Mouse (Mus musculus): ENCODE data around the gene Nasp. TPM values are rescaled to one million over a fixed set of nuclear protein-coding genes. Genes with fewer than 3 reads are reported as not detected.
A peak's percentile ranks its signal among the peaks of the same experiment; 100 is the strongest.
"Not testable (repeated sequence)": the region's sequence is repeated elsewhere in the genome, so short reads cannot be mapped to it uniquely, and the experiment has no call there.

Nasp gene
- 102 and 107 TPM in 2 replicates for polyA plus RNA-seq (2015; fragmentation: Nextera tagmentation; extraction: Ambion mirVana)

DNA sequence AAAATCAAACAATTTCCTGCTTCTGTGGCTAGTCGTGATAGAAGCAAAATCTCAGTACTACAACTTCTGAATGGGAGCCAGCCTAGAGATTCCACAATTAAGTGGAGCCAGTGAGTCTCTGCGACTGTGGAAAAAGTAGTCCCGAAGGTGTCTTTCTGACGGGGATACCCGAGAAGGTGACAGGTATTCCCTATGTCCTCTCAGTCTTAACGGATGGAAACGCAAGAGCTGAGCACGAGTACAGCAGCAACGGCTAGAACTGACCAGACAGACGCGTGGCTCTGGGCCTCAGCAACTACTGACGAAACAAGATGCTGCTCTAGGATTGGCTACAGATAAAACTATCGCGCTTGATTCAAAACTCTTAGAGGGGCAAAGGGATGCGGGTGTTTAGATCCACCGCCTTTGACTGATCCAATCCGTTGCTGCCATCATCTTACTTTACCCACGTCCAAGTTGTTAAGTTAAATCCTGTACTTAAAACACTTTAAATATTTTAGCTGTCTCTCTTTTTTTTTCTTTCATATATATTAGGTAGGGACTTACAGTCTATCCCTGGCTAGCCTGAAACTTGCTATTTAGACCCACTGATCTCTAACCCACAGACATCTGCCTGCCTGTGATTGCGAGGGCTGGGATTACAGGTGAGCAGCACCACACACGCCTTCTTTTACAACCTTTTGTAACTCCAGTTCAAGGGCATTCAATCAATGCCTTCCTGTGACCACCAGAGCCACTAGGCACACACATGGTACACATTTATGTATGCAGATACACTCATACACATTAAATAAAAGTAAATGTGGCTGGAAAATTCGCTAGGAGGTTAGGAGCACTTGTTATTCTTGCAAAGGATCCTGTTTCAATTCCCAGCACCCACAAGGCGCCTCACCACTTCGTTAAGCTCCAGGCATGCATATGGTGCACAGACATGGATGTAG lies at the start of gene Nasp:
TSS of gene Nasp (minus strand) at position 220 of the 941 bp plus-strand sequence.
- Histone ChIP-seq H3K36me3 (peaks cover 9% of the 10 kb centered on the region), H3K27ac (peak within 1 kb of the TSS; percentile 95), H3K9ac (peak within 1 kb of the TSS; percentile 90), H3K9me3 (no peaks in the 10 kb centered on the region), H3K4me2 (peak within 1 kb of the TSS; percentile 67), H3K4me1 (peaks cover 15% of the 10 kb centered on the region), H3K27me3 (no peaks in the 10 kb centered on the region), H3K4me3 (peak within 1 kb of the TSS; percentile 99)
- WGBS, result 5% methylated on average over 23 of the region's 23 CpGs
- peak; percentile 83 for ATAC-seq (ENCODE audit: insufficient number of reproducible peaks, low FRiP score, low TSS enrichment, low read depth)

- Histone ChIP-seq H3K27me3 (no peaks in the 10 kb centered on the region), H3K9ac (no peak overlapping the region), H3K4me2 (no peak overlapping the region), H3K9me3 (no peaks in the 10 kb centered on the region), H3K4me1 (no peaks in the 10 kb centered on the region), H3K36me3 (no peaks in the 10 kb centered on the region), H3K4me3 (no peak overlapping the region), H3K27ac (no peak overlapping the region)
- WGBS, result 81% methylated on average over 3 of the region's 3 CpGs
- ATAC-seq (ENCODE audit: insufficient number of reproducible peaks, low FRiP score, low TSS enrichment, low read depth), result no peak
These were observed 48.3 kb upstream of the Nasp start for GRCm38 (mm10) chr4:116676027-116676426.

- not testable (repeated sequence) for H3K4me2 ChIP-seq; H3K9me3 ChIP-seq; H3K4me1 ChIP-seq; H3K27ac ChIP-seq; H3K27me3 ChIP-seq; H3K4me3 ChIP-seq; H3K9ac ChIP-seq; H3K36me3 ChIP-seq; ATAC-seq (ENCODE audit: insufficient number of reproducible peaks, low FRiP score, low TSS enrichment, low read depth)
- WGBS, result 92% methylated on average over 6 of the region's 6 CpGs
These were observed 47.0 kb upstream of the Nasp start for GRCm38 (mm10) chr4:116674761-116675160.

DNA sequence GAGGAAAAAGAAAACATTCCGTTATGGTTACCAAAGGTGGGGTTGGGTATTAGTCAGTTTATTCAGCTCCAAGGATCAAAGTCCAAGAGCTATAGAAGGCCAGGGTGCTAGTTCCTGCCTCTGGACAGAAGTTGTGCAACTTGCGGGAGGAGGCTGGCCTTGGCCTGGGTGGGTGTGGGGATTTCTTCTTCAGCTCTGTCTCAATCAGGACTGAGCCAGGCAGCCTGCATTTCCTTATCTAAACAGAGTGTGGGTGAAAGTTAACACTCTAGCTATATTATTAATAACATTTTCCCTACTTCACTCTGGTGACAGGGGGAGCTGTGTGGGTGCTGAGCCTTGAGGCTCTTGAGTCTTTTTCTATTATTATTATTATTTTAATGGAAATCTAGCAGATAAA lies 45.0 kb upstream of the Nasp start:
- Histone ChIP-seq H3K9me3 (no peaks in the 10 kb centered on the region), H3K27ac (no peak overlapping the region), H3K9ac (no peak overlapping the region), H3K27me3 (no peaks in the 10 kb centered on the region), H3K4me2 (no peak overlapping the region), H3K4me3 (no peak overlapping the region), H3K4me1 (no peaks in the 10 kb centered on the region), H3K36me3 (no peaks in the 10 kb centered on the region)
- ATAC-seq (ENCODE audit: insufficient number of reproducible peaks, low FRiP score, low TSS enrichment, low read depth), result no peak
- WGBS, result 77% methylated on average over 2 of the region's 2 CpGs

DNA sequence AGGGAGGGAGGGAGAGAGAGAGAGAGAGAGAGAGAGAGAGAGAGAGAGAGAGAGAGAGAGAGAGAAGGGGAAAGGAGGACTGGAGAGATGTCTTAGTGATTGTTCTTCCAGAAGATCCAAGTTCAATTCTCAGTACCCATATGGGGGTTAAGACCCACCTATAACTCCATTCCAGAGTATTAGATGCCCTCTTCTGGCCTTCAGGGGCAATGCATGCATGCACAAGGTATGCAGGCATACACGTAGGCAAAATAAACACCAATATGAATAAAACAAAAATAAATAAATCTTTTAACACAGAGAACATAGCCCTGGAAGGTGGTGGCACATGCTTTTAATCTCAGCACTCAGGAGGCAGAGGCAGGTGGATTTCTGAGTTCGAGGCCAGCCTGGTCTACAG lies 41.5 kb upstream of the Nasp start:
- Histone ChIP-seq H3K9me3 (no peaks in the 10 kb centered on the region), H3K27me3 (no peaks in the 10 kb centered on the region), H3K36me3 (no peaks in the 10 kb centered on the region), H3K4me3 (no peak overlapping the region), H3K4me1 (no peaks in the 10 kb centered on the region), H3K4me2 (no peak overlapping the region), H3K9ac (no peak overlapping the region), H3K27ac (no peak overlapping the region)
- no peak for ATAC-seq (ENCODE audit: insufficient number of reproducible peaks, low FRiP score, low TSS enrichment, low read depth)
- 63% methylated on average over 2 of the region's 2 CpGs for WGBS

DNA sequence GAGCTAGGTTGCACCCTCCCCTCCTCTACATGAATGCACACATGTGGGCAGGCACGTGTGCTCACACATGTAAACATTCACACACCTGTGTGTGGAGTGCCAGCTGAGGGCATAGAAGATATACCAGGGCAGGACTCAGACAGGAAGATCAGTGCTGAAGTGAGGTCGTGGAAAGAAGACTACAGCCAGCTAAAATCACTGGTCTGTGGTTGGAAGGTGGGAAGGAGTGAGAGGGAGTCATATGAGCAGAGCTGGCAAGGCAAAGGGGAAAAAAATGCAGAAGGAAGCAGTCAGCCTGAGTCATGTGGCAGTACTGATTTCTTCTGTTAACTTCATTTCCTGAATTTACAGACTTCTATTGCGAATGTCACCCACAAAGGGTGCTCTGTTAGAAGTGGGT lies 40.4 kb upstream of the Nasp start:
- no peak for ATAC-seq (ENCODE audit: insufficient number of reproducible peaks, low FRiP score, low TSS enrichment, low read depth)
- H3K9ac ChIP-seq, result no peak overlapping the region
- H3K36me3 ChIP-seq, result no peaks in the 10 kb centered on the region
- peak overlapping the region; percentile 18 for H3K27ac ChIP-seq
- no peaks in the 10 kb centered on the region for H3K4me1 ChIP-seq
- WGBS, result 47% methylated on average over 3 of the region's 3 CpGs
- no peaks in the 10 kb centered on the region for H3K9me3 ChIP-seq
- H3K27me3 ChIP-seq, result no peaks in the 10 kb centered on the region
- no peak overlapping the region for H3K4me3 ChIP-seq
- H3K4me2 ChIP-seq, result no peak overlapping the region

DNA sequence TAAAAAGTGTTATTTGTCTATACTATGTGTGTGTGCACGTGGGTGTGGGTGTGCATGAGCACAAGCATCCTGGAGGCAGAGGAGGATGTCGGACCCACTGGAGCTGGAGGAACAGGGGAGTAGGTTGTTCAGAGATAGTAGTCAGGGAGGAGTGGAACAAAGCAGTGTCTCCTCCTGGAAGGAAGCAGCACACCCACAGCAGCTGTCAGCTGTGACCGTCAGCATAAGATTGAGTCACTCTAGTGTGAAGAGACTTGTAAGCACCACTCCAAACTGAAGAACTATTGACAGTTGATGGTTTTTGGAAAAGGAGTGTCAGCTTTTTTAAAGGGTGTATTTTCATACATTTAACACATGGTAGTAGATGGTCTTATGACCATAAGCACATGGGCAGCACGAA lies 38.9 kb upstream of the Nasp start:
- no peaks in the 10 kb centered on the region for H3K9me3 ChIP-seq
- 66% methylated on average over 4 of the region's 4 CpGs for WGBS
- ATAC-seq (ENCODE audit: insufficient number of reproducible peaks, low FRiP score, low TSS enrichment, low read depth), result no peak
- H3K4me3 ChIP-seq, result no peak overlapping the region
- no peaks in the 10 kb centered on the region for H3K36me3 ChIP-seq
- no peak overlapping the region for H3K27ac ChIP-seq
- no peak overlapping the region for H3K4me2 ChIP-seq
- no peaks in the 10 kb centered on the region for H3K27me3 ChIP-seq
- H3K4me1 ChIP-seq, result no peaks in the 10 kb centered on the region
- H3K9ac ChIP-seq, result no peak overlapping the region

DNA sequence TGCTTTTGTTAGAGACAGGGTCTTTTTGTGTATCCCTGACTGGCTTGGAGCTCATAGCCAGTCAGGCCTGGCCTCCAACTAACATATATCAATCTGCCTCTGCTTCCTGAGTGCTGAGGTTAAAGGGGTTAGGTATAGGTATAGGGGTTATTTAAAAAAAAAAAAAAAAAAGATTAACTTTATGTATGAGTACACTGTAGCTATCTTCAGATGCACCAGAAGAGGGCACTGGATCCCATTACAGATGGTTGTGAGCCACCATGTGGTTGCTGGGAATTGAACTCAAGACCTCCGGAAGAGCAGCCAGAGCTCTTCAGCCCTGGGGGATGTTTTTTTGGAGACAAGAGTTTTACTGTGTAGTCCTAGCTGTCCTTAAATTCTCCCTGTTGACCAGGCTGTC lies 34.3 kb upstream of the Nasp start:
- WGBS, result 88% methylated on average over 1 of the region's 1 CpGs
- Histone ChIP-seq H3K27ac (no peak overlapping the region), H3K4me2 (no peak overlapping the region), H3K36me3 (no peaks in the 10 kb centered on the region), H3K4me3 (no peak overlapping the region), H3K9me3 (no peaks in the 10 kb centered on the region), H3K4me1 (no peaks in the 10 kb centered on the region), H3K27me3 (no peaks in the 10 kb centered on the region), H3K9ac (no peak overlapping the region)
- ATAC-seq (ENCODE audit: insufficient number of reproducible peaks, low FRiP score, low TSS enrichment, low read depth), result no peak

DNA sequence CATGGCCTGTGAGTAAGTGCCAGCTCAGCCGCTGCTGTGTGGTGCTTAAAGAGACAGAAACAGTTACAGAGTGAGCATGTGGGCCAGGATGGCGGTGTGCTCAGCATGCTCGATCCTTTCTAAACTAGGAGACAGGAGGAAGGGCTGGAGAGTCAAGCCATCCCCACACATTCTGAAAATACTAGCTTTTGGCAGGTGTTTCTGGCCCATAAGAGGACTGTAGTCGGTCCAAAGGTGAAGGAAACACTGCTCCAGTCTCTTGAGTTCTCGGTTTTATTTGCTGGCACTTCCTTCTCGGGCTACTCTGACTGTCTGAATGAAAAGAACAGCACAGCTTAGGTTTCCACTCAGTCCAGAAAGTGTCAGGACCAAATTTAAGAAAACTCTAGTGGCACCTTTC lies 33.1 kb upstream of the Nasp start:
- H3K4me2 ChIP-seq, result no peak overlapping the region
- WGBS, result 64% methylated on average over 6 of the region's 6 CpGs
- no peaks in the 10 kb centered on the region for H3K9me3 ChIP-seq
- no peaks in the 10 kb centered on the region for H3K4me1 ChIP-seq
- H3K9ac ChIP-seq, result peak overlapping the region; percentile 20; the same call in 1 of the 2 replicates
- H3K4me3 ChIP-seq, result no peak overlapping the region
- no peaks in the 10 kb centered on the region for H3K36me3 ChIP-seq
- H3K27me3 ChIP-seq, result no peaks in the 10 kb centered on the region
- no peak for ATAC-seq (ENCODE audit: insufficient number of reproducible peaks, low FRiP score, low TSS enrichment, low read depth)
- no peak overlapping the region for H3K27ac ChIP-seq

GRCm38 (mm10) chr4:116659916-116660315 lies 32.2 kb upstream of the Nasp start:
- not testable (repeated sequence) for H3K9me3 ChIP-seq; H3K4me1 ChIP-seq; H3K27me3 ChIP-seq; H3K9ac ChIP-seq; H3K4me3 ChIP-seq; H3K27ac ChIP-seq; H3K36me3 ChIP-seq; H3K4me2 ChIP-seq; ATAC-seq (ENCODE audit: insufficient number of reproducible peaks, low FRiP score, low TSS enrichment, low read depth)
- 85% methylated on average over 6 of the region's 6 CpGs for WGBS

DNA sequence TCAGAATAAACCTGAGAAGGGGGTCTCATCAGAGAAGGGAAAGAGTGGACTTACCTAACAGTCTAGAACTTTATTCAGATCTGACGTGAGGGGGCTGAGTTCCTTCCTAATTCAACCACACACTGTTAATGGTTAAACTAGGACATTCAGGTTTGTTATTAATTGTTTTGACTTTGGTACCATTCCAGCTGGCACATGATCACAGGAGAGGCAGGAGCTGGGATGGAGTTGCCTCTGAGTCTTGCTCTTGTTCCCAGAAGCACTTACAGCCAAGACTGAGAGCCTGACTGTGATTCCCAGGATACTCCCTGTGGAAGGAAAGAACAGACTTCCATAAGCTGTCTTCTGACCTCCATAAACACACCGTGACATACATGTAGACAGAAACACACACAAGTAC lies 31.7 kb upstream of the Nasp start:
- Histone ChIP-seq H3K4me2 (no peak overlapping the region), H3K27me3 (no peaks in the 10 kb centered on the region), H3K9me3 (no peaks in the 10 kb centered on the region), H3K9ac (no peak overlapping the region), H3K27ac (no peak overlapping the region), H3K36me3 (no peaks in the 10 kb centered on the region), H3K4me3 (no peak overlapping the region), H3K4me1 (no peaks in the 10 kb centered on the region)
- WGBS, result 60% methylated on average over 2 of the region's 2 CpGs
- no peak for ATAC-seq (ENCODE audit: insufficient number of reproducible peaks, low FRiP score, low TSS enrichment, low read depth)

DNA sequence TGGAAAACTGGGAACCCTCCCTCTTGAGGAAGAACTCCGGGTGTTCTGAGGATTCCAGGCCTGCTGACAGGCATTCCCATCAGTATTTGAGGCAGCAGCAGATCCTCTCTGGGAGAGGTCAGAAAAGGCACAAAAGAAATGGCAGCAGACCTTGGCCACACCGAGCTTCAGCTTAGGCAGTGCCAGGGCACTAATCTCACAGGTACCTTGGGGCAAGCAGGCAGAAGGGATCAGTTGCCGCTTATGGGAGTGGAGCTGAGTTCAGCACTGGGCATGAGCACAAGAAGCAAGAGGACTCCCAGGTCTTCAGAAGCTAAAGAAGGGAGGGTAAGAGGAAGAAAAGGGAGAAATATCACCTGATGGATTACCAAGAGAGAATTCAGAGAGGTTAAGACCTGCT lies 30.2 kb upstream of the Nasp start:
- H3K36me3 ChIP-seq, result no peaks in the 10 kb centered on the region
- H3K4me3 ChIP-seq, result no peak overlapping the region
- no peak overlapping the region for H3K4me2 ChIP-seq
- H3K27ac ChIP-seq, result no peak overlapping the region
- H3K9me3 ChIP-seq, result no peaks in the 10 kb centered on the region
- H3K4me1 ChIP-seq, result no peaks in the 10 kb centered on the region
- ATAC-seq (ENCODE audit: insufficient number of reproducible peaks, low FRiP score, low TSS enrichment, low read depth), result no peak
- no peaks in the 10 kb centered on the region for H3K27me3 ChIP-seq
- no peak overlapping the region for H3K9ac ChIP-seq
- WGBS, result 64% methylated on average over 3 of the region's 3 CpGs
